Mouse (Mus musculus): Measurements from ENCODE around the gene Pxdn.

Pxdn gene

DNA sequence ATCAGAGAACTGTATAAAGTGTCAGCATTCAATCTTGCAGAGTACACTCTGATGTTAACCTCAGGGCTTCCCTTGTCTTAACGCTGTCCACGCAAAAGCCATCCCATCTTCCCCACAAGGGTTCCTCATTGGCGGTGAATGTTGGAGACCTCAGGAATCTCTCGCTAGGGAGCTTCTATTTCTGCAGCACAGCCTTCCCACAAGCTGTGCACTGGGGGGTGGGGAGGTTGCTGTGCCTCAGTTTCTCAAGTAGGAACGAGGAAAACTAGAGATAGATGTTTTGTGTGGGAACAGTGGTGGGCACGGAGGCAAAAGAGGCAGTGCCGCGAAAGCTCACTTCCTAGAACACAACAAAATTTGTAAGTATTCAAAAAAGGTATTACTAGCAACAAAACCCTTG, at the start of gene Pxdn:
Gene Pxdn, plus strand, starts transcription at position 301 of the 400 bp plus-strand sequence.
- DNase-seq, result no peak

DNA sequence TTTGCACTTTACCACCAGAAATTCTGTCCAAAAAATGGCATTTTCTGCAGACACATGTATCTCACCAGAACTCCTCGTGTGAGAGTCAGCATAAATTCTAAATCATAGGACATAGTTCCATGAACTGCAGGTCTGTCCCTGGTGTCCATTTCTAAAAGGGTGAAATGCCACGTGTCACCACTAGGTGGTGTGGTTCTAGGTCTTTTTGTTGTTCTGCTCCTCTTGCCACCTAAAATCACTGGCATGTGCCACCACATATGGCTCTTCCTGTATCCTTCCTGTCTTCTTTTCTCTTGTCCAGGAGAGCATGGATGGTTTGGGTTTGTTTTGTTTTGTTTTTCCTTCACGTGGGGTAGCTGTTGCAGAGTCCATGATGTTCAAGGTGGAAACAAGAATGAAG, 42.7 kb upstream of the Pxdn start:
- DNase-seq, result peak; percentile 57 to 66

DNA sequence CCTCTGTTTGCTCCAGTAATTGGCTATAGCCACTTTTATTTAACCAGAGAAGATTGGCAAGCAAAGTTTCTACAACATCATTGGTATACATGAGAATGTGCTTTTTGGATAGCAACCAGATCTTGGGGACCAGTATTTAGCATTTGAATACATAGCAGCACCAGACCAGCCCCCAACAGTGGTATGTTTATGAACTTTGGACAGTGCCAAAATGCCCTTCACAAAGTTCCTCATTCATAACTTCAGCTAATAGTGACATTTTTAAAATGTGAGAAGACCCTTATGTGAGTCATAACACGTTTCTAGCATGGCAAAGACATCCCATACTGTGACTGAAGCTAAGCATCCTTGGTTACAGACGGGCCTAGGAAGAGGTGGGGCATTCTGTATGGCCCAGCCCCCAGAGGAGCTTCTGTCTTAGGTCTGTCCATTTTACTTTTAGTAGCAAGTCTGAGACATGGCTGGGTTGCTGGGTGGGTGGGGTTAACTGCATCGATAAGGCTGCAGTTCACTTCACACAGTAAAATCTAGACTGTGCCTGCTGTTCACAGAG, 39.8 kb upstream of the Pxdn start:
- DNase-seq, result no peak

DNA sequence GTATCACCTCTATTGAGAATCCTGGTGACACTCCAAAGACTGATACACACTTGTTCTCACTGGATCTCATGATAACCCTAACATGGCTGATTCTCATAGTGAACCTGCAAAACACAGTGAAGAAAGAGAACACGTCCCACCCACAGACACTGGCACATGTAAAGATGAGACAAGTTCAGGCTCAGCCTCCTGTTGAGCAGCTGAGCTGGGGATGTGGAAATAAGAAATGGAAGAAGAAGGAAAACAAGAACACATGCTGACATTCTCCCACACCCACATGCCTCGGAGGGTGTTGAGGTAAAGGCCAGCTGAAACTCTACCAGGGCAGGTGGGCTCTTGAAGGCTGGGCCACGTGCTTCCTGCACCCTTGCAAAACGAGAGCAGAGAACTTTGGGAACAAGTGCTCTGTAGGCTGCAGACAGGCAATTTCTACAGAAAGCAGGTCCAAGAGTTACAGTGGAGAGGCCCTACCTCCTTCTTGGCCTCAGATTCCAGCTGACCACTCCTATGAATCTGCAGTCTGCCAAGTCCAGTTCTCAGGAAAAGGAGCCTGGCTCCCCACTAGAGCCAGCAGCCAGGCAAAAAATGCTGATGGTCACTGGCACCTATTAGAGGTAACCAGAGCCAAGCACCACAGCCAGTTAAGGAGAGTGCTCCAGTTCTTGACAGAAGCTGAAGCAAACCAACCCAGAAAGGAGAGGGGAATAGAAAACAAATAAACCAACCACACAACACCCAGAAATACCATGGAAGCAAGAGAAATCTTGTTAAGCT, 33.1 kb upstream of the Pxdn start:
- peak in 1 of 2 experiments; percentile 26 for DNase-seq

DNA sequence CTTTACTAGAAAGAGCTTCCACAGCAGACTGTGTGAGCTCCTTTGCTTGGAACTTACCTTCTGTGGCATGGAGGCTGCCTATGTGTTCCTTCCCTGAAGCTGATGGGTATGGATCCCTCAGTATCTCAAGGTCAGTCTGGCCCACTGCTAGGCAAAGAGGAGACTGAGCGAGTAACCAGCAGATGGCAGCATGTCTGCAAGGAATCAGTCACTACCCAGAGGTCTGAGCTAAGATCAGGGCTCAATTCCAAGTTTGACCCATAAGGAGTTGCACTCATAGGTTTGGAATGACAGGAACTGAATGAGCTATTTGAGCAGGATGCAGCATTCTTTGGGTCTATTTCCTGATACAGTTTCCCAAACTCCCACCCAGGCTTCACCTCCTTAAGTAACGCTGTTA, 30.4 kb upstream of the Pxdn start:
- peak; percentile 34 to 39 for DNase-seq

DNA sequence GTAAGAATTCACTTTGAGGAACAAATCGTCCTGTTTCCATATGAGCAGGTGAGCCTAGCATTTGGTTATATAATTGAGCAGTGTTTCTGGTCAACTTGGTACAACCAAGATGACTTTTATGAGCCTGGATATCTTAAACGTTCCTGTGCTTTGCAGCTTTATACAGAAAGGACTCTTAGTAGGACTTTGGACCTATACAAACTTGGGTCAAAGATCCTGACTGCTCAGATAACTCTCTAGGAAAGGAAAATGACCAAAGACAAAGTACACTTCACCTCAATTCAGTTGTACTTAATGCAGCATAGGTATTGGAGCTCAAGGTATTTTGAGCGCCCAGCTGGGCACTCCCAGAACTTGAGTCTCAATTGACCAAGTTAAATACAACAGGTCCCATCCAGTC, 21.3 kb upstream of the Pxdn start:
- no peak for DNase-seq

DNA sequence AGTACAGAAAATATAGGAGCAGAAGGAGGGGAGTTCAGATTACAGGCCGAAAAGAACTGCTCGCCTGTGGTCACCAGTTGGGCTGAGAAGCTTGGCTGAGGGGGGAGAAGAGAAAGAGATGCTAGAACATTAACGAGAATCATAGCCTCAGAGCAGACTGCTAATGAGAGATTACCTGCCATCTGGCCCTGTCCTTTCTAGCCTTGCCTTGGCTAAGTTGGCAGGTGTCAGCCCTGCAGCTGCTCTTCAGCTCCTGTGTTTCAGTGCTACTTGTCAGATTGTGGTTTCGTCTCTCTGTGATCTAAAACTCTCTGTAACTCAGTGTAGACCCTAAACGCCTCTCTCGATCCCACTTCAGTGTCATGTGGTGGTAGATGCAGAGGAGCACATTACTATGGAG, 20.6 kb upstream of the Pxdn start:
- DNase-seq, result no peak

DNA sequence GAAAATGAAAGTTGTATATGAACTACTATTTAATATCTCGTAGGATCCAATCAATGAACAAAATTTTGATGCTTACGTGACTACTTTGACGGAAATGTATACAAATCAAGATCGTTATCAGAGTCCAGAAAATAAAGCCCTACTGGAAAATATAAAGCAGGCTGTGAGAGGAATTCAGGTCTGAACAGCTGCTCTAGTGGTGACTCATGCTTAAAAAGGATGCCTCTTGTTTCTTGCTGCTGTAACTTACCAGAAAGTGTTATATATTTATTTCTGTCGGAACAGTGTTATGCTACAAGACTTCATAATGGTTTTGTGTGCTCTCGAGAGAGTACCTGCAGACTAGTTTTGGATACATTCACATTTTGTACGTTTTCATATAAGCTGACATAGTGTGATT, 17.1 kb upstream of the Pxdn start:
- no peak for DNase-seq

DNA sequence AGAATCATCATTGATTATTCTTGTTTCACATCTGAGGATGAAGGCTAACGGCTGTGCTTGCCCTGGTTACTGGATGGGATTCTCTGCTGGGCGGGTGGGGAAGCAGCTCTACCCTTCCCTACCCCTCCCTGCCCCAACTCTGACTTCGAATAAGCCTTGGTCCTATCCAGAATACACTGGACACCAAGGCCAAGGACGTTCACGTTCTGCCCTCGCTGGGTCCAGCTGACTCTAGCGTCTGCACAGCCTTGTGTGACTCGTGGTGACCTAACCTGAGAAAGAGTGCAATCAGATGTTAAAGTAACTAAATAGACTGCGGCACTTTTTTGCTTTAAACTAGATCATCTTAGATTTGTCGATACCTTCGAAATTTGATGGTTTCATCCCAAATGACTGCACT, 15.9 kb upstream of the Pxdn start:
- no peak for DNase-seq

DNA sequence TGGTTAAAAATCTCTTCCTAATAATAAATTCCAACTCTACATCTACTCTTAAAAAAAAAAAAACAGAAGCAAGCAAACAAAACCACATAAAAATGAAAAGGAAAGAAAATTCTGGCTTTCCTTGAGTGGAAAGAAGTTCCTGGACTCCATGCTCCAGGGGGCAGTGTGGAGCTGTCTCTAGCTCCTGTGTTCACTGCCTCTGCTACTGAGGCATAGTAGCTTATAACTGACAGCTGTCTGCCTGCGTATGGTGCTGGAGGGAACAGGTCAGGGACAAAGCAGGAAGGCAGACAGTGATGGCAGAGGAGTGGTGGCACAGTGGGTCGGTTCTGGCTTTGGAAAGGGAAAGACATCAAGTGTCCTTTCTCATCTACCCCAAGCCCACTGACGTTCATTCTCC, 10.5 kb upstream of the Pxdn start:
- peak; percentile 28 to 34 for DNase-seq

DNA sequence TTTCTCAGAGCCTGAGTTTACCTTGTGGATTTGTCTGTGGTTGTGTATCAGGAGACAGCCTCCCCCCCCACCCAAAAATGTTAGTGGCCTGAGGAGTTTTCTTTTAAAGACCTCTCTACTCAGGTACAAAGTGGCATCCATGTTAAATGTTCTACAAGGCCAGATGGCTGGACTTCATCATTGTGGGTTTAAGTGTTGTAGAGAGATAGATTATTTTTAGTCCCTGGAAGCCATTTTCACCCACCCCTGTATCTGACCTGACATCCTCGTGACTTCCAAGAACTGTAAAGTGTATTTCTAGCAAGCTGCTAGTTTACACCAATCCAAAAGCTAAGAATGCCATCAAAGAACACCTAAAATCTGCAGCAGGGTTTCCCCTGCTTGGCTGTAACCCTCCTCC, 6.8 kb upstream of the Pxdn start:
- DNase-seq, result no peak

DNA sequence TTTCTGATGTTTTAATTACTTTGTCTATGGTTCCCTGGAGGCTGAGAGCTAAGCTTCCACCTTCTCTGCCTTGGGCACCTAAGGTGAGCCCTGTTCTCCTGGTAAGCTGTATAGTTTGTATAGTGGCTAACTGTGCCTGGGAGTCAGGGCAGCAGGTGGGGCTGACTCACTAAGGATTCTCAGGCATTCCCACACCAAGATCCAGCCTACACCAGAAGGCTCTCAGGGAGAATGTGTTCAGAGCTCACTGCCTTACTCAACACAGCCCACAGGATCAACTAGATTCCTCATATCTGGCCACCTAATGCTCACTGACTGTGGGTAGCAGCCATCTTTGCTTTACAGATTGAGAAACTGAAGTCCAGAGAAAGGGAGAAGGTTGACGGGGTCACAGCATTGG, 4.5 kb upstream of the Pxdn start:
- no peak for DNase-seq

DNA sequence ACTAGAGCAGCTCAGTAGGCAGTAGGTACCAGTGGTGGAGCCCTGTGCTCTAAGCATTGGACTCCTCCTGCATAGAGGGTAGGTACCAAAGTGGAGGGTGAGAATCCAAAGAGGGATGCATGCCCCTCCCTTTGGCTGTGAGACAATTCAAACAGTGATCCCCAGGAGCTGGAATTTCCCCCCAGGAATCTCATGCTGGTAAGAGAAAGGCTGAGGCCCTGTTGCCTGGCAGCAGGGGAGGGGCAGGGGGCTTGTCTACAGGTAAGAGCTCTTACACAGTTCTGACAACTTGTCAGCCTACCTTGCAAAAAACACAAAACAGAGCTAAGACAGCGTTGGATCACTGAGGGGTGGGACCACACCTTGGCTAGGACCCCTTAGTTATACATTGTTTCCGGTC, 3.9 kb upstream of the Pxdn start:
- DNase-seq, result no peak

DNA sequence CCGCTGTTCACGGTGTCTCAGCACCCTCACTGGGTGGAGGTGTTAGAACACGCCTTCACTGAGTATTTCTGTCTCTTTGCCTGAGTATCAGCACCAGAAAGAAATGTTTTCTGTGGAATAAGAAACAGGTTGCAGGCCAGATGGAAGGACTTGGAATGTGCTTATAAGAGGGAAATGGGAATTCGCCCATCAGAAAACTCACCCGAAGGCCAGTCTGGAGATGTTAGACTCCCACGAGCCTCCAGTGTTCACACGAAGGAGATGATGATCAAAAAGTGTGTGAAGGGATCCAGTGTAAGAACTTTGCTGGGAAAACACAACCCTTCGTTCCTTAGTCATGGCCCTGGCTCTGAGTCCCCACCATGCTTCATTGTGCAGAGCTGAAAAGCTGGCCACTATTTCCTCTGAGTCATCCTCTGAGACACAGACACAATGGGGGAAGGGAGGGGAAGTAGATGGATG, 3.3 kb upstream of the Pxdn start:
- DNase-seq, result no peak

DNA sequence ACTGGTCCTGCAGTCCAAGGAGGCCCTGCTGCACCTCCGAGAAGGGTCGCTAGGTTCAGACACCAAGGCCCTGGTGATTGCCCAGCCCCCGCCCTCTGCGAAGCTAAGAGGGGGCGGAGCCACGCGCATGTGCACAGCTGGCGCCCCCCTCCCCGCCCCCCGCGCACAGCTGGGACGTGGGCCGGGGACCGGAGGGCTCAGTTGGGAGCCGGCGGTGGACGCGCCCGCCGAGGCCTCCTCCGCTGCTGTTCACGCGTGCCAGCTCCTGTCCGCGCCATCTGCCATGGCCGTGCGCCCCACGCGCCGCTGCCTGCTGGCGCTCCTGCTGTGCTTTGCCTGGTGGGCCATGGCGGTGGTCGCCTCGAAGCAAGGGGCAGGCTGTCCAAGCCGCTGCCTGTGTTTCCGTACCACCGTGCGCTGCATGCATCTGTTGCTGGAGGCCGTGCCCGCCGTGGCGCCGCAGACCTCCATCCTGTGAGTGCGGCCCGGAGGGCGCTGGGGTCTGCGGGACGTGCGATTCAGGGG, 505 bp downstream of the Pxdn start:
- DNase-seq, result peak in 1 of 2 experiments; percentile 11

DNA sequence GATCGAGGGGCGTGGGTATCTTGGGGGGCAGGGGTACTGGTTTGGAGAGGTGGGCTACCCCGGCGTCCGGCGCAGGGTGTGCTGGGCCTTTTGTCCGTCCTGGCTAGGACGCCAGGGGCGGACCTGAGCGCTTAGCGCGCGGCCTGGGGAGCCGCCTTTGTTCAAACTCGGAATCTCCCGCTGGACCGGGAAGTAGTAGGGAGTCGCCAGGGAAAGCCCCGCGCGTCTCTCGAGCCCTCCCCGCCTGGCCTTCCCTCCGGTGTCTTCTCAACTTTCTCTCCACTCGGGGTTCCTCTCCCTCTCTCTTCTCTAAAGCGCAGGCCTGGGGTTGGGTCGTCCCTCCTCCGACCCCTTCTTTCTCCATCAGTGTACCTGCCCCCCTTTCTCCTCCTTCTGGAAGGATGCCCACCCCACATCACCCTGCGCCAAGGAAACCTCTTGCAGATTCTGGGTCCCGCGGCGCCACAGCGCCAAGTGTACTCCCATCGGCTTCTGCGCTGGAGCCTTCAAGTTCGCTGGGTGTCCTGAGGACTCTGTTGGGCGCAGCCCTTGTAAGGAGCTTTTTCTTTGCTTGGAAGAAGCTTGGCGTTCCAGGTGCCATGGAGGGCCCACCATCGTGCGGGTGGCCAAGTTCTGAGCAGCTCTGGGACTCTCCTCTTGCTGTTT, 1.1 kb downstream of the Pxdn start:
- DNase-seq, result no peak

DNA sequence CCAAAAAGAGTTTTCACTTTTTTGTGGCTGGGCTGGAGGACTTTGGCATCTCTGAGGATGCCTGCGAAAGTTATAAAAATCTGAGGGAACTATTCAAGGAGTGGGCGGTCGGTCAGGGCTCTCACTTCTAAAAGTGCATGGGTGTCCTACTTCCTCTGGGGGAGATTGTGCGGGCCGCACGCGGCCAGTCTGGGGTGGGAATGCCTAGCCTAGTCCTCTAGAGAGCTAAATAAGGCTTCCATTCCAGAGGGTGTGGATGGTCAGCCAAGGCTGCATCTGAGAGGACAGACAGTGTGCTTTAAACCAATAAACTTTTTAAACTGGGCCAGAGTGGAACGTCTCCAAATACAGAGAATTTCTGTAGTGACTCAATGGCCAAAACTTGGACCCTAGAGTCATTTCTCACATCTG, 1.9 kb downstream of the Pxdn start:
- no peak for DNase-seq

DNA sequence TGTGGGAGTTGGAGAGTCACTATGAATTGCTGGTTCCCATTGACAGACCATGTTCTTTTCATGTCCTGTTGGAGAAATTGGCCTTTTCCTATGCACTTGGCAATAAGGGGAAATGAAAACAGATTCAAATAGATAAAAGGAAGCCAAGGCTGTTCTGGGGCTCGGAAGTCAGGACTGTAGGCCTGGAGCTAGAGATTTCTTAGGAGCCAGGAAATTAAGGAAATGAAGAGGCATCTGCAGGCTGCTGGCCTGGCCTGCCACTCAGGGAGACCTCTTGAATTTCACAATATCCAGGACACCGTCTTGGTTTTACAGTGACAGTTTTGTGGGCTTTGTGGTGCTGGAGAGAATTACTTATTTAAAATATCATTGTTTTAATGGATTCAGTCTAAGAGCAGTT, 5.0 kb downstream of the Pxdn start:
- DNase-seq, result no peak

DNA sequence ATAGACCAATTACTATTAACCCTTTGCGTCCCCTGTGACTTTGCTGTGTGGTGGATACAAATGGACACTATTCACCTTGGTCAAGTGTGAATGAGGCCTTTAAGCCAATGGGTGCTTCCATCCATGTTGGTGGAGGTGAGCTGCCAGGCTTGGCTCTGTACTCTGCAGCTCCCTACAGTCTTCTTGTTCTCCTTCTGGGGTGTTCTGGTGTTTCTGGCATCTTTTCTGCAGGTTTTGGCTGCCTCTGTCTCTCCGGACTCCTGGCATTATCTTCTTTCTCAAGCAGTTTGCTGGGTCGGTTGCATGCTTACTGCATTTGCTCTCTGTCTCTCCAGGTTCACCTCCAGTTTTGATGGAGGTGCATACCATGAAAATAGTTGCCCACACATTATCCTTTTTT, 7.2 kb downstream of the Pxdn start:
- no peak for DNase-seq

DNA sequence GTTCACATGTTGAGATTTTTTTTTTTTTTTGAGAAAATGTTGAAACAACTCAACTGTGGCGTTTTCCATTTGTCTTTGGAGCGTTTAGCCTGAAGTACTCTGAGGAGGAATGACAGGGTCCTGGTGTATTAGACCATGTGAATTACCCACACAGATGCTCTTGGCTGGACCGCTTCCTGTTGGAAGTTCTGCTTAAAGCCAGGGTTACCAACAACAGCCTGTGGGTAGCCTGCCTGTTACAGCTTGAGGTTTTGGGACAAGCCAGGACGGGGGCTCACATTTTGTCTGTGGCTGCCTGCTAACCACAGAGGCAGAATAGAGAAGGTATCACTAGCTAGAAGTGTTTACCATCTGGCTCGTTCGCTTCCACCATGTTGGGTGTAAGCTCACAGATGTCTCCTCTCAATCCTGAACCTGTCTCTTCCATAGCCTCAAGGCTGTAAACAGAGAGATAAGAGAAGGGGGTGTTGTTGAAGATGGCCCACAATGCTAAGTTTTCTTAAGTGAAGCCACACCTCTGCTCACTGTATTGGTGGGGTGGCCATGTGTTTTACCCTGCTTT, 7.9 kb downstream of the Pxdn start:
- no peak for DNase-seq

DNA sequence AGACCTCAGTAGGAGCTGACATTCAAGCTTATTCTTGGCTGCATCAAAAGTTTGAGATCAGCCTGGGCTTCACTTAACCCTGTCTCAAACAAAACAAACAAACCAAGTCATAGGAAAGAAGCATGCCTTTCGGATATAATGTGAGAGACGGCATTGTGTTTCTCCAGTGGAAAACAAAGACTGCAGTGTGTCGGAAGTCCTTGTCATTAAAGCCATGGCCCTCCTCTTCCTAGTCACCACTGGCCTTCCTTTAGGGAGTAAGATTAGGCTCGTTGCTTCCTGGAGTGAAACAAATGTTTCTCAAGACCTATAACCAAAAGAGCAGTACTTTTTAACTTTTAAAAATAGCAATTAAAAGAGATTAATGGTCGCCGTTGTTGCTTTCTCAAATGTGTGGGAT, 13.6 kb downstream of the Pxdn start:
- no peak for DNase-seq

DNA sequence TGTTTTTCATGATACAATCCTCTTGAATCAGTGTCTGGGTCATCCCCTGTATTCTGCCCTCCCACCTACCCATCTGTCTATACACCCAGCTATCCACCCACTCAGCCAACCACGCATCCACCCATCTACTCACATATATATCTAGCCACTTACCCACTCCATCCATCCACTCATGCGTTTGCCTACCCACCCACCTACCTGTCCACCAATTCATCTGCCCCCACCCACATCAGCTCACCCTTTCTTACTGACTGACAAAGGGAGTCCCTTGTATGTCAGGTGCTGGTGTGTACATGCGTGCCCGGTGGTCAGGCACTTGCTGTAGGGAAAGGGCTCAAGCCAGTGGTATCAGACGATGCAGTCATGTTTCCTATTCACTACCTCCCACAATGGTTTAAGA, 14.1 kb downstream of the Pxdn start:
- DNase-seq, result no peak

DNA sequence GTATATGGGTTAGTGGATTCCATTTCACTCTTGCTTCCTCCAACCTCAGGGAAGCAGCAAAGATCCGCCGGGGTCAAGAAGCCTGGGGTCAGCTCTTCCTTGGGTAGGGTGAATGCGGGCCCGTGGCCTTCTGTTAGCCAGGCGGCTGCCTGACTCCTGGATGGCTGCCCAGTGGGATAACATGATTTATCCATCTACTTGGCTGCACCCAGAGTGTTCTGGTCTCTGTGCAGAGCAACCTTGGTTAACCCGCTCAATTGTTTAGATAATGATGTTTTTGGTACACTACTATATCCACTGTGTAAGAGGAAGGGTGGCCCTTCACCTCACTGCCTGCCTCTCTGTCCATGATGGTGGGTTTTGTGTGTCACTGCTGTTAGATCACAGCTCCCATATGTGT, 14.7 kb downstream of the Pxdn start:
- DNase-seq, result no peak

DNA sequence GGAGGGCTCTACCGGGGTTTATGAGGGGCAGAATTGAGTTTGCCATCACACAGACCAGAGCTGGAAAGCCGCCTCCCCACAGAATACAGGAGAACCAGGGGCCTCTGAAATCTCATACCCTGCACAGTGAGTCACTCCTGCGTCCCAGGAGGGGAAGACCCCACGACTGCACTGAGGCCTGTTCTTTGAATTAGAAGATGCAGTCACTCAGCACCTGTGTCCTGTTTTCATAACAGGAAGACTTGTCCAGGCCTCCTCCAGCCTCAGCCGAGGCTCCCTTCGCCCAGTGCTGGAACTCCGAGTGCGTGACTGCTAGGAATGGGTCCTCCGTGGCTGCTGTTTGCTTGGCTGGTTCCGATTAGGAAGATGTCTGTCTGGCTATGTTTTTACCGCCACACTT, 16.6 kb downstream of the Pxdn start:
- no peak for DNase-seq
